Mouse (Mus musculus) heart, postnatal 0 days (tissue): ENCODE measurements at regions not wholly inside any gene's neighbourhood (a gene's known extent, or its start where the extent isn't known, plus 50 kb on each side); places are given as distances from the start of the nearest gene placed in this dataset.

ENCODE experiments used
- CTCF ChIP-seq: IDR thresholded peaks from 2 replicates; pipeline ENCODE4 v1.5.1; 2016; ENCODE audit warnings: antibody characterized with exemption, control low read depth, low read depth
- EP300 ChIP-seq: IDR thresholded peaks from 2 replicates; pipeline ENCODE4 v1.6.1; 2016; ENCODE audit warnings: antibody characterized with exemption, low read depth

DNA sequence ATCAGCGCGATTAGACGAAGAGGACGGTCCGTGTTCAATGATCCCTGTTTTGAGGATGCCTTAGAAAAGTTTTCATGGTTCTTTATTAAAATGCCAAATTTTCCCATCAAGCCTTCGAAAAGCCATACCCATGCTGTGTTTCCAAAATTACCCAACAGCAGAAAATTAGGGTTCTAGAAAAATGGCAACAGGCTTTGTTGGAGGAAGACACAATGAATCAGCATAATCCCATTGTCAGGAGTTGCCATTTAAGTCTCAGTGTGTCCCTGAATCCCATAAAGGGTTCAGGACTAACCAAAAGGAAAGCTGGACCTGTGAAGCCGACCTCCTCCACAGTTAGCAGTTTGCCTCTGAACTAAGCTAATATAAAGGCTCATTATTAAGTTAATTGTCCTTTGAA is 247.6 kb downstream of the Nr2f2 start:
- TF ChIP-seq CTCF, result no peak
- no peak for TF ChIP-seq EP300
